Mouse (Mus musculus) liver, postnatal 0 days (tissue): Measurements from ENCODE around the gene Rap1gds1.

ENCODE experiments used
- CTCF ChIP-seq: sonication (generic); IDR thresholded peaks from 2 replicates; pipeline ENCODE4 v1.5.1; 2016; ENCODE audit warnings: antibody characterized with exemption, low read depth
- EP300 ChIP-seq: IDR thresholded peaks from 2 replicates; pipeline ENCODE4 v1.6.1; 2016; ENCODE audit warnings: antibody characterized with exemption, low read depth, mild to moderate bottlenecking

GRCm38 (mm10) chr3:139005669-139006068 is 69.3 kb downstream of the Rap1gds1 start:
- TF ChIP-seq CTCF (no peak), EP300 (no peak)
